Mouse (Mus musculus) mature B cell (primary cell): ENCODE results near the gene Olfr1283.
"Not testable (repeated sequence)": the region's sequence is repeated elsewhere in the genome, so short reads cannot be mapped to it uniquely, and the experiment has no call there.

Source experiments
- in situ Hi-C: fragments of 300-500 bp; cut with MboI; formaldehyde crosslinking; loops from 2 replicates; pipeline ENCODE4 v1.14.3; 2019

Gene Olfr1283

GRCm38 (mm10) chr2:111366490-111366889 lies at the start of gene Olfr1283:
Gene Olfr1283 (plus strand): TSS chr2:111366790.
- in situ Hi-C loops: no loop called here

- in situ Hi-C loops: no loop called here
Measured at GRCm38 (mm10) chr2:111326220-111326619, 40.4 kb upstream of the Olfr1283 start, which contains the start of gene Olfr1281. Gene Olfr1281 (plus strand): TSS chr2:111326520.

- in situ Hi-C loops: not testable (repeated sequence)
Measured at GRCm38 (mm10) chr2:111333721-111334120, 32.9 kb upstream of the Olfr1283 start.

- in situ Hi-C loops: no loop called here
Measured at GRCm38 (mm10) chr2:111335976-111336375, 30.6 kb upstream of the Olfr1283 start, which contains the start of gene Olfr1282. Gene Olfr1282 (minus strand): TSS chr2:111336076.

GRCm38 (mm10) chr2:111375222-111375621 lies 8.6 kb downstream of the Olfr1283 start, which contains the start of gene Olfr1284:
Gene Olfr1284 (plus strand): TSS chr2:111375522.
- in situ Hi-C loops: no loop called here
